Mouse (Mus musculus): ENCODE data around the gene Nupl1. TPM values are rescaled to one million over a fixed set of nuclear protein-coding genes. Genes with fewer than 3 reads are reported as not detected.

The Nupl1 gene
- polyA plus RNA-seq, 1 experiment from 2014 or later: not detected

- H3K27ac ChIP-seq (ENCODE audit: low read depth, low read length): no peak overlapping the region
- H3K4me2 ChIP-seq (replicated peaks; ENCODE audit: low read depth, low read length): no peak overlapping the region
- H3K9ac ChIP-seq (ENCODE audit: low read depth, low read length): no peak overlapping the region
- H3K36me3 ChIP-seq (ENCODE audit: control insufficient read depth, insufficient read depth, low read length): no peaks in the 10 kb centered on the region
- WGBS: 89% methylated on average over 10 of the region's 10 CpGs
- H3K4me3 ChIP-seq (ENCODE audit: low read length): no peak overlapping the region
- no peak for ATAC-seq (ENCODE audit: low FRiP score, low TSS enrichment)
- no peaks in the 10 kb centered on the region for H3K4me1 ChIP-seq (ENCODE audit: control insufficient read depth, insufficient read depth, low read length)
- no peaks in the 10 kb centered on the region for H3K9me3 ChIP-seq (ENCODE audit: control insufficient read depth, low read length)
- no peaks in the 10 kb centered on the region for H3K27me3 ChIP-seq (ENCODE audit: control insufficient read depth, insufficient read depth, low read length)
Measured at GRCm38 (mm10) chr14:60143234-60143633, 108.0 kb downstream of the Nupl1 start.

- H3K36me3 ChIP-seq (ENCODE audit: control insufficient read depth, insufficient read depth, low read length): no peaks in the 10 kb centered on the region
- no peaks in the 10 kb centered on the region for H3K4me1 ChIP-seq (ENCODE audit: control insufficient read depth, insufficient read depth, low read length)
- no peak overlapping the region for H3K27ac ChIP-seq (ENCODE audit: low read depth, low read length)
- no peaks in the 10 kb centered on the region for H3K27me3 ChIP-seq (ENCODE audit: control insufficient read depth, insufficient read depth, low read length)
- no peak overlapping the region for H3K4me3 ChIP-seq (ENCODE audit: low read length)
- 90% methylated on average over 3 of the region's 4 CpGs for WGBS
- no peak overlapping the region for H3K9ac ChIP-seq (ENCODE audit: low read depth, low read length)
- no peaks in the 10 kb centered on the region for H3K9me3 ChIP-seq (ENCODE audit: control insufficient read depth, low read length)
- no peak for ATAC-seq (ENCODE audit: low FRiP score, low TSS enrichment)
- H3K4me2 ChIP-seq (replicated peaks; ENCODE audit: low read depth, low read length): no peak overlapping the region
Measured at GRCm38 (mm10) chr14:60138339-60138738, 112.9 kb downstream of the Nupl1 start.

DNA sequence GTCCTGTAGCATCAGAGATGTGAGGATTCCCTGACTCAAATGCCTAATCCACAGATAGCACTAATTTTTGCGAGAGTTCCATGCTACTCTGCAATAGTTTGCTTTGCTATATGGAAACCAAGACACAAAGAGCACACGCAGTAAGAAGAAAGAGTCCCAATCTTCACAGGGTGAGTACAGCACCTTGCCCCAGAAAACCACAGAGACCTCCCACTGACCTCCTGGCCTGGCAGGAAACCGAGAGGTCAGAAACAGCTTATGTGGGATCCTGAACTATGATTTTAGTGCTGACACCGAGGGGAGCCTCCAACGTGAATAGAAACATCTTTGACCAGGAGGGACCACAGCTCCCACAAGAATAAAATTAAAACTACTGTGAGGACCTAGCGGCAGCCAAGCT lies 113.4 kb downstream of the Nupl1 start:
- Histone ChIP-seq H3K9ac (ENCODE audit: low read depth, low read length) (no peak overlapping the region), H3K4me1 (ENCODE audit: control insufficient read depth, insufficient read depth, low read length) (no peaks in the 10 kb centered on the region), H3K27ac (ENCODE audit: low read depth, low read length) (no peak overlapping the region), H3K4me3 (ENCODE audit: low read length) (no peak overlapping the region), H3K9me3 (ENCODE audit: control insufficient read depth, low read length) (no peaks in the 10 kb centered on the region), H3K36me3 (ENCODE audit: control insufficient read depth, insufficient read depth, low read length) (no peaks in the 10 kb centered on the region), H3K27me3 (ENCODE audit: control insufficient read depth, insufficient read depth, low read length) (no peaks in the 10 kb centered on the region), H3K4me2 (replicated peaks; ENCODE audit: low read depth, low read length) (no peak overlapping the region)
- ATAC-seq (ENCODE audit: low FRiP score, low TSS enrichment): no peak
- WGBS: 67% methylated on average over 6 of the region's 6 CpGs

DNA sequence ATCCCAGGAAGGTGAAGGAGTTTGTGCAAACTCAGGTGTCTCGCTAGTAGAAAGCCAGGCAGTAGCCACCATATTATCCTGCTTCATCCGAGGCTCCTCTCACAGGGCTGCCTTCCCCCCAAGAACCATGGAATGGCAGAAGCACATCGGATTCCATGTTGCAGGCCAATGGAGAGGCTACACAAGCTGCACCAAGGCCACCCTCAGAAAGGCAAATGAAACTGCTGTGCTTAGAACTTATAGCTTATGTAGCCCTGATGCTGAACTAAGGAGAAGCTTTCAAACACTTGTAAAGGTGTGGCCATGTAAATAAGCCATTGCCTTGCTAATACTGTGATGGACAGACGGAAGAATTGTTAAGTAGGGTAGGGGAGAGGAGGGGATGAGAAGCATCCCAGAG lies 115.4 kb downstream of the Nupl1 start:
- H3K4me1 ChIP-seq (ENCODE audit: control insufficient read depth, insufficient read depth, low read length): no peaks in the 10 kb centered on the region
- no peaks in the 10 kb centered on the region for H3K9me3 ChIP-seq (ENCODE audit: control insufficient read depth, low read length)
- no peak overlapping the region for H3K4me3 ChIP-seq (ENCODE audit: low read length)
- no peak overlapping the region for H3K4me2 ChIP-seq (replicated peaks; ENCODE audit: low read depth, low read length)
- 85% methylated on average over 4 of the region's 4 CpGs for WGBS
- no peak overlapping the region for H3K27ac ChIP-seq (ENCODE audit: low read depth, low read length)
- H3K9ac ChIP-seq (ENCODE audit: low read depth, low read length): no peak overlapping the region
- no peaks in the 10 kb centered on the region for H3K36me3 ChIP-seq (ENCODE audit: control insufficient read depth, insufficient read depth, low read length)
- ATAC-seq (ENCODE audit: low FRiP score, low TSS enrichment): no peak
- no peaks in the 10 kb centered on the region for H3K27me3 ChIP-seq (ENCODE audit: control insufficient read depth, insufficient read depth, low read length)

DNA sequence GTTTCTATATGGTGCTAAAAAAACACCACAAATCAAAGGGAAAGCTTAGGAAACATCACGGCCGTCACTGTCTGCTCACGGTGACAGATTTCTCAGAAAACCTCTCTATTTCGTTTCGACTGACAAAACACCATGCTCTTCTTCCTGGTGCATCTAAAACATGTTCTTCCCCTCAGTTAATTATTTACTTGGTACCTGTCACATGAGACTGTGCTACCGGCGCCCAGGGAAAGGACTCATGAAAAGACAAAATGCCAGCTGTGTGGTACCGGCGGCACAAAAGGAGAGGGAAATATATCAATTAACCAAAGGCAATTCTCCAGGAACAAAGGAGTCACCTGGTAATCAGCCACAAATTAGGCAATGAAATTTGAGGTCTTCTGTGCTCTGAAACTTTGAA lies 116.5 kb downstream of the Nupl1 start:
- H3K27ac ChIP-seq (ENCODE audit: low read depth, low read length): no peak overlapping the region
- no peaks in the 10 kb centered on the region for H3K9me3 ChIP-seq (ENCODE audit: control insufficient read depth, low read length)
- no peak overlapping the region for H3K4me3 ChIP-seq (ENCODE audit: low read length)
- H3K9ac ChIP-seq (ENCODE audit: low read depth, low read length): no peak overlapping the region
- no peak overlapping the region for H3K4me2 ChIP-seq (replicated peaks; ENCODE audit: low read depth, low read length)
- ATAC-seq (ENCODE audit: low FRiP score, low TSS enrichment): no peak
- no peaks in the 10 kb centered on the region for H3K4me1 ChIP-seq (ENCODE audit: control insufficient read depth, insufficient read depth, low read length)
- 42% methylated on average over 9 of the region's 9 CpGs for WGBS
- no peaks in the 10 kb centered on the region for H3K27me3 ChIP-seq (ENCODE audit: control insufficient read depth, insufficient read depth, low read length)
- H3K36me3 ChIP-seq (ENCODE audit: control insufficient read depth, insufficient read depth, low read length): no peaks in the 10 kb centered on the region

MicroRNA genes within 50 kb of the gene (microRNA counts, 519-probe panel; counts per million panel counts)
- microRNA mmu-miR-719: not detected

Small RNAs within 50 kb of the gene (microRNA-seq; reads per million reads assigned to microRNA genes)
- not detected for gene Mir719

Other genes with a start within 250 kb of the Nupl1 start
- gene Atp8a2, start 54.3 kb downstream of the Nupl1 start, polyA plus RNA-seq (2014; fragmentation: Nextera tagmentation; extraction: Ambion mirVana): 0.26 and 0.74 TPM in 2 replicates
- 36.6 and 63.1 TPM in 2 replicates for gene Gm49336, start 76 bp upstream of the Nupl1 start, polyA plus RNA-seq (2014; fragmentation: Nextera tagmentation; extraction: Ambion mirVana)
- 13.7 and 26.0 TPM in 2 replicates for gene Mtmr6, start 13.8 kb upstream of the Nupl1 start, polyA plus RNA-seq (2014; fragmentation: Nextera tagmentation; extraction: Ambion mirVana)
- 2.1 and 2.4 TPM in 2 replicates for gene Amer2, start 121.8 kb upstream of the Nupl1 start, polyA plus RNA-seq (2014; fragmentation: Nextera tagmentation; extraction: Ambion mirVana)